Mouse (Mus musculus): ENCODE measurements around the gene Zar1l.

DNA sequence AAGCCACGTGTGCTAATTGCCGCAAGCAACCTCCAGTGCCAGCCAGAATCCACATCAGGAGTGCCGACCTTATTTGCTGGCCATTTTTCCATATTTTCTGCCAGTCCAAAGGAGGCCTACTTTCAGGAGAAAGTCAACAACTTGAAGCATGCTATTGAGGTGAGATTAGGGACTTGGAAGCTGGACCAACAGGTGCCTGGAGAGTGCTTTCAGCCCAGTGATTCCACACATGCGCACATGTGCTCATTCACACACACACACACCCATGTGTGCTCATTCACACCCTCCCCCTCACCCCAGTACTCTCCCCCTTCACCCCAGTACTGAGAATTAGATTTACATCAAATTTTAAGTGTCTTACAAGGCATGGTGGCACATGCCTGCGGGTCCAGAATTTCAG is 49.0 kb upstream of the Zar1l start:
- TF ChIP-seq TAL1 (IDR thresholded peaks at IDR 0.05; ENCODE audit: low read length) (no peak), GATA1 (IDR thresholded peaks at IDR 0.05; ENCODE audit: low read length) (no peak)
